Comparison of ENCODE assay signal across 8 mouse cellular contexts in genomic region chr17:23564368-23564715, GRCm38 (mm10). TPM values are rescaled to one million over a fixed set of nuclear protein-coding genes. Genes with fewer than 3 reads are reported as not detected.
DNase-seq lines count a peak whose midpoint lies in the region; ATAC-seq lines count a peak whose summit lies in the region.

No protein-coding gene starts in this region.

- H3K4me3 ChIP-seq in lung, embryonic 16.5 days (ENCODE audit: low read length) = peak overlapping the region; percentile 86
- peak overlapping the region; percentile 82 for H3K4me3 ChIP-seq in limb, embryonic 10.5 days
- H3K4me3 ChIP-seq in neural tube, embryonic 14.5 days (ENCODE audit: low read depth, low read length) = peak overlapping the region; percentile 82

- peak overlapping the region; percentile 87 for H3K27ac ChIP-seq in lung, embryonic 16.5 days (ENCODE audit: low read length)
- peak overlapping the region; percentile 94 for H3K27ac ChIP-seq in limb, embryonic 10.5 days
- H3K27ac ChIP-seq in neural tube, embryonic 14.5 days (ENCODE audit: low read depth, low read length) = peak overlapping the region; percentile 92

- peak overlapping the region; percentile 98 for H3K9ac ChIP-seq in lung, embryonic 16.5 days (ENCODE audit: low read length)
- peak overlapping the region; percentile 85 for H3K9ac ChIP-seq in neural tube, embryonic 14.5 days (replicated peaks; ENCODE audit: low read depth, low read length)

- no peaks in the 10 kb centered on the region for H3K27me3 ChIP-seq in lung, embryonic 16.5 days (ENCODE audit: control insufficient read depth, insufficient read depth, low read depth, low read length)
- H3K27me3 ChIP-seq in limb, embryonic 10.5 days (ENCODE audit: low read depth, poor library complexity, severe bottlenecking) = no peaks in the 10 kb centered on the region
- H3K27me3 ChIP-seq in neural tube, embryonic 14.5 days (ENCODE audit: control insufficient read depth, insufficient read depth, low read length) = no peaks in the 10 kb centered on the region

- ATAC-seq in lung, embryonic 16.5 days (ENCODE audit: low read depth) = peak; percentile 74
- peak; percentile 82 for ATAC-seq in erythroblast, adult 5-6 weeks (replicated peaks; ENCODE audit: low FRiP score, poor library complexity, severe bottlenecking)
- ATAC-seq in neural tube, embryonic 14.5 days (ENCODE audit: low read depth) = peak; percentile 82

- peaks cover 11% of the 10 kb centered on the region for H3K4me1 ChIP-seq in lung, embryonic 16.5 days (replicated peaks; ENCODE audit: control insufficient read depth, insufficient read depth, low read length)
- H3K4me1 ChIP-seq in limb, embryonic 10.5 days = peaks cover 6% of the 10 kb centered on the region
- H3K4me1 ChIP-seq in neural tube, embryonic 14.5 days (ENCODE audit: control insufficient read depth, insufficient read depth, low read length) = peaks cover 8% of the 10 kb centered on the region; the same call in 1 of the 2 replicates

- under 1% methylated on average over 8 of the region's 8 CpGs for WGBS in lung, embryonic 16.5 days
- 2% methylated on average over 8 of the region's 8 CpGs for WGBS in limb, embryonic 10.5 days
- WGBS in neural tube, embryonic 14.5 days = 3% methylated on average over 8 of the region's 8 CpGs

- no peak for DNase-seq in lung, adult 18-20 months
- DNase-seq in limb, embryonic 10.5 days (ENCODE audit: low spot score) = no peak
- DNase-seq in embryo, embryonic 11 days = no peak
- no peak for DNase-seq in MN1 (ENCODE audit: low spot score)
- DNase-seq in adrenal gland, adult 18-20 months (ENCODE audit: low spot score in 2 of 2) = no peak

- H3K4me2 ChIP-seq in lung, embryonic 16.5 days (ENCODE audit: low read depth, low read length) = peak overlapping the region; percentile 82
- peak overlapping the region; percentile 81 for H3K4me2 ChIP-seq in neural tube, embryonic 14.5 days (ENCODE audit: low read depth, low read length)

- peaks cover 8% of the 10 kb centered on the region for H3K36me3 ChIP-seq in lung, embryonic 16.5 days (ENCODE audit: control insufficient read depth, insufficient read depth, low read length)
- H3K36me3 ChIP-seq in limb, embryonic 10.5 days = peaks cover 24% of the 10 kb centered on the region
- H3K36me3 ChIP-seq in neural tube, embryonic 14.5 days (ENCODE audit: control insufficient read depth, insufficient read depth, low read length) = peaks cover 6% of the 10 kb centered on the region; the same call in 1 of the 2 replicates

- no peaks in the 10 kb centered on the region for H3K9me3 ChIP-seq in lung, embryonic 16.5 days (ENCODE audit: control insufficient read depth, low read length)
- no peaks in the 10 kb centered on the region for H3K9me3 ChIP-seq in limb, embryonic 10.5 days (replicated peaks)
- no peaks in the 10 kb centered on the region for H3K9me3 ChIP-seq in neural tube, embryonic 14.5 days (ENCODE audit: control insufficient read depth, low read length)

RNA-seq across cellular contexts. Expression of gene Zfp213, which starts 0.3 kb away (rescaled TPM):
- 17.4 and 21.7 TPM in 2 replicates for polyA plus RNA-seq in lung, embryonic 16.5 days (2015; fragmentation: Nextera tagmentation; extraction: Ambion mirVana)
- 1.7 and 2.5 TPM in 2 replicates for total RNA-seq in erythroblast, adult 5-6 weeks (2015; ENCODE audit: low replicate concordance)
- 0.34 and 2.5 TPM in 2 replicates for total RNA-seq in erythroblast, adult 5-6 weeks (2017; ENCODE audit: low replicate concordance)
- polyA plus RNA-seq in limb, embryonic 10.5 days (2016; fragmentation: Nextera tagmentation; extraction: Ambion mirVana) = 31.3 and 31.9 TPM in 2 replicates
- 16.9 and 19.8 TPM in 2 replicates for polyA plus RNA-seq in neural tube, embryonic 14.5 days (2014; fragmentation: Nextera tagmentation; extraction: Ambion mirVana)
- total RNA-seq in adrenal gland, adult 18-20 months (2021) = 10 to 100 TPM; 11.0 to 12.3 TPM

RNA-seq across cellular contexts. Expression of gene Zfp13, which starts 34.9 kb away (rescaled TPM):
- 12.9 TPM in 2 replicates for polyA plus RNA-seq in lung, embryonic 16.5 days (2015; fragmentation: Nextera tagmentation; extraction: Ambion mirVana)
- not detected in 2 replicates for total RNA-seq in erythroblast, adult 5-6 weeks (2015; ENCODE audit: low replicate concordance)
- not detected in 2 replicates for total RNA-seq in erythroblast, adult 5-6 weeks (2017; ENCODE audit: low replicate concordance)
- 22.0 and 25.4 TPM in 2 replicates for polyA plus RNA-seq in limb, embryonic 10.5 days (2016; fragmentation: Nextera tagmentation; extraction: Ambion mirVana)
- 26.6 TPM in 2 replicates for polyA plus RNA-seq in neural tube, embryonic 14.5 days (2014; fragmentation: Nextera tagmentation; extraction: Ambion mirVana)
- 1 to 10 TPM; 6.2 to 6.3 TPM for total RNA-seq in adrenal gland, adult 18-20 months (2021)

RNA-seq across cellular contexts. Expression of gene Zscan10, which starts 36.3 kb away (rescaled TPM):
- 0.26 and 0.36 TPM in 2 replicates for polyA plus RNA-seq in lung, embryonic 16.5 days (2015; fragmentation: Nextera tagmentation; extraction: Ambion mirVana)
- not detected in 2 replicates for total RNA-seq in erythroblast, adult 5-6 weeks (2015; ENCODE audit: low replicate concordance)
- not detected in 2 replicates for total RNA-seq in erythroblast, adult 5-6 weeks (2017; ENCODE audit: low replicate concordance)
- polyA plus RNA-seq in limb, embryonic 10.5 days (2016; fragmentation: Nextera tagmentation; extraction: Ambion mirVana) = 0.35 and 0.38 TPM in 2 replicates
- not detected in 2 replicates for polyA plus RNA-seq in neural tube, embryonic 14.5 days (2014; fragmentation: Nextera tagmentation; extraction: Ambion mirVana)
- total RNA-seq in adrenal gland, adult 18-20 months (2021) = not detected
